Mouse (Mus musculus): Measurements from ENCODE around the gene Rps4x. TPM values are rescaled to one million over a fixed set of nuclear protein-coding genes. Genes with fewer than 3 reads are reported as not detected.
"Not testable (repeated sequence)": the region's sequence is repeated elsewhere in the genome, so short reads cannot be mapped to it uniquely, and the experiment has no call there.

Rps4x gene
- polyA plus RNA-seq (2015; fragmentation: Nextera tagmentation; extraction: Ambion mirVana), result 336 and 343 TPM in 2 replicates

DNA sequence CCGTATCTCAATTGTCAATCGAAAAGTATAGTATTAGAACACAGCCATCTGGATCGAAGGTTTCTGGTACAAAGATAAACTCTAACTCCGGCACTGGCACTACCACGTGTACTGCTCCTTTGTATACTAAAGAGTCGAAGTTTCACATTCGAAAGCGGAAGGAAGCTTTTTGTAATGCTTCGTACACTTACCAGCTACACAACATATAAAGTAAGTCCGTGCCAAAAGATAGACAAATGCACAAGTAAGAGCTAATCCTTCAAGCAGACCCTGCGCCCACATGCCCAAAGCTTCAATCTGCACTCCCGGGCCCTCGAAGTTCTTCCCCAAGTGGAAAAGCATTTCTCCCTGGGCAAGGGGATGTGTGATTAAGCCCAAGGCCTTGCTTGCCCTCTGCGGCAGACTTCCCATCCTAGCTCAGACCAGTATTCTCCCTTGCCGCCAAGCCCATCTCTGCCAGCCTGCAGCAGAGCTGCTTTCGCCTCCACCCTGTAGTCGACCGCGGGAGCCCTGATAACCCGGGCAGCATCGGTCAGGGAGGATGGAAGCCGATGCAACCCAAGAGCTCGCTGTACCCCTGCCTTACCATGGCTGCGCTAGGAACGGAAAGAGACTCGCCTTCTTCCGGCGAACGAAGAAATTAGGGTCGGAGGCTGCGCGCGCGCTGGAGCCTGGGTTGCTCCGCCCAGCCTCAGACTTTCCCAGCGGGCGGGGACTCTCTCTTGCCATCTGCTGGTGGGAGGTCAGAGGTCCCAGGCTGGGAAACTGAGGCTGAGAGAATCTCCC, at the start of gene Rps4x:
Gene Rps4x, minus strand, starts transcription at position 683 of the 786 bp plus-strand sequence.
- H3K4me2 ChIP-seq, result peak within 1 kb of the TSS; percentile 61
- H3K27me3 ChIP-seq (replicated peaks), result no peaks in the 10 kb centered on the region
- H3K4me1 ChIP-seq, result peaks cover 16% of the 10 kb centered on the region
- 0 out of 2 replicates have a peak, but pooled peaks cover 3% of the 10 kb centered on the region for H3K36me3 ChIP-seq (replicated peaks)
- peak within 1 kb of the TSS; percentile 60 for H3K9ac ChIP-seq
- peak; percentile 97 for ATAC-seq (replicated peaks)
- H3K9me3 ChIP-seq, result no peaks in the 10 kb centered on the region
- H3K27ac ChIP-seq, result peak within 1 kb of the TSS; percentile 82
- H3K4me3 ChIP-seq, result peak within 1 kb of the TSS; percentile 56
- WGBS, result 20% methylated on average over 37 of the region's 37 CpGs

DNA sequence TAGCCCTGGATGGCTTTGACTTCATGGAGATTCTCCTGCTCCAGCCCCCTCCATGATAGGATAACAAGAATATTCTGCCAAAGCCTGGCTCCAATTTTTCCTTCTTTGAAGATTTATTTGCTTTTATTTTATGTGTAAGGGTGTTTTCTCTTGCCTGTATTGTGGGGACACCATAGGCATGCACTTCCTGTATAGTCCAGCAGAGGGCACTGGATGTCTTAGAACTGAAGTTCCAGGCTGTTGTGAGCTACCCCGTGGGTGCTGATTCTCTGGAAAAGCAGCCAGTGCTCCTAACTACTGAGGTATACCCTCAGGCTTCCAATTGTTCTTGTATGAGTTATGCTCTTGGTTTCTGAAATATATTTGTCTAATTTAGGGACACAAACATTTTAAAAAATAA, 29.9 kb upstream of the Rps4x start:
- Histone ChIP-seq H3K4me3 (no peak overlapping the region), H3K4me2 (no peak overlapping the region), H3K27ac (no peak overlapping the region), H3K36me3 (replicated peaks) (no peaks in the 10 kb centered on the region), H3K4me1 (no peaks in the 10 kb centered on the region), H3K9me3 (no peaks in the 10 kb centered on the region), H3K9ac (no peak overlapping the region), H3K27me3 (replicated peaks) (no peaks in the 10 kb centered on the region)
- 24% methylated on average over 1 of the region's 1 CpGs for WGBS
- ATAC-seq (replicated peaks), result no peak

DNA sequence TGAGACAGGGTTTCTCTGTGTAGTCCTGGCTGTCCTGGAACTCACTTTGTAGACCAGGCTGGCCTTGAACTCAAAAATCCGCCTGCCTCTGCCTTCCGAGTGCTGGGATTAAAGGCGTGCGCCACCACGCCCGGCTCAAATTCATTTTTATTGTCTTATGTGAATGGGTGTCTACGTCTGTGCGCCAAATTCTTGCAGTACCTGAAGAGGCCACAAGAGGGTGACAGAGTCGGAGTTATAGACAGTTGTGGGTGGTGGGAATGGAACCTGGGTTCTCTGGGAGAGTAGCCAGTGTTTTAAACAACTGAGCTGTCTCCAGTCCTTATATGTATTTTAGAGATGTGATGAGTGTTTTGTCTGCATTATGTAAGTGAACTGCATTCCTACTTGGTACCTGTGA, 26.2 kb upstream of the Rps4x start:
- H3K4me1 ChIP-seq; H3K36me3 ChIP-seq (replicated peaks); H3K9me3 ChIP-seq; ATAC-seq (replicated peaks); H3K9ac ChIP-seq; H3K27me3 ChIP-seq (replicated peaks); H3K4me3 ChIP-seq; H3K4me2 ChIP-seq; H3K27ac ChIP-seq: not testable (repeated sequence)
- WGBS, result 44% methylated on average over 9 of the region's 9 CpGs

DNA sequence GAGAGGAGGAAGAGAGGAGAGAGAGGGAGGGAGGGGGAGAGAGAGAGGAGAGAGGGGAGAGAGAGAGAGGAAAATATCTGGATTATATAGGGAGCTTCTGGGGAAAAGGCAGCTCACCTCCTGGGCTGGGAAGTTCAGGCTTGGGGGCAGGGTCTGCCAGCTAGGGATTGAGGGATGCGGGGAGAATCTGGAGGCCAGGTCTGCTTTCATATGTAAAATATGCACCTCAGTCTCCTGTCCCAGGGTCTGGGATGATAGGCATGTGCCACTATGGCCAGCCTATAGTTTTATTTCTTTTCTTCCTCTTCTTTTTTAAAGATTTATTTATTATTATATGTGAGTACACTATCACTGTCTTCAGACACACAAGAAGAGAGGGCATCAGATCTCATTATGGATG, 1.6 kb upstream of the Rps4x start:
- no peak overlapping the region for H3K4me2 ChIP-seq
- 44% methylated on average over 1 of the region's 1 CpGs for WGBS
- no peaks in the 10 kb centered on the region for H3K27me3 ChIP-seq (replicated peaks)
- no peak overlapping the region for H3K9ac ChIP-seq
- H3K4me3 ChIP-seq, result no peak overlapping the region
- no peaks in the 10 kb centered on the region for H3K9me3 ChIP-seq
- no peak overlapping the region for H3K27ac ChIP-seq
- ATAC-seq (replicated peaks), result no peak
- H3K36me3 ChIP-seq (replicated peaks), result no peaks in the 10 kb centered on the region
- H3K4me1 ChIP-seq, result peaks cover 16% of the 10 kb centered on the region

DNA sequence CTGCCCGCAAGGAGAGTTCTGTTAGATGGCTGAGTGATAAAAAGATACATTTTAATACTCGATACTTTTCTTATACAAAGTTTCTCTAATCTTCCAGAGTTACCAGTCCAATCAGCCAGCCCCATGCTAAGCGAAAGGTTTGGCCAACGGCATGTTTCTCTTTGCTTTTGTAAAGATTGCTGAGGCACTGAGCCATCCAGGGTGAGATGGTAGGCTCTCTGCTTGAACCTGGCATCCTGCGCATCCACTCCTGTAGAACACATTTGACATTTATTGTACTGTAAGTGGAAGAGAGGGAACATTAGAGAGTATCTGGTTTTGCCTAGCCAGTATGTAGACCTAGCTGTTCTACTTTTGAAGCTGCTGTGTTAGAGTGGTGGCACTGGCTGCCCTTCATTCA, 387 bp upstream of the Rps4x start:
- no peaks in the 10 kb centered on the region for H3K27me3 ChIP-seq (replicated peaks)
- 50% methylated on average over 5 of the region's 5 CpGs for WGBS
- 0 out of 2 replicates have a peak, but pooled peaks cover 3% of the 10 kb centered on the region for H3K36me3 ChIP-seq (replicated peaks)
- no peak overlapping the region for H3K4me3 ChIP-seq
- H3K27ac ChIP-seq, result no peak overlapping the region
- H3K9me3 ChIP-seq, result no peaks in the 10 kb centered on the region
- peaks cover 16% of the 10 kb centered on the region for H3K4me1 ChIP-seq
- 0 out of 2 replicates have a peak, but pooled peaks have one; percentile 3 for ATAC-seq (replicated peaks)
- no peak overlapping the region for H3K9ac ChIP-seq
- no peak overlapping the region for H3K4me2 ChIP-seq

DNA sequence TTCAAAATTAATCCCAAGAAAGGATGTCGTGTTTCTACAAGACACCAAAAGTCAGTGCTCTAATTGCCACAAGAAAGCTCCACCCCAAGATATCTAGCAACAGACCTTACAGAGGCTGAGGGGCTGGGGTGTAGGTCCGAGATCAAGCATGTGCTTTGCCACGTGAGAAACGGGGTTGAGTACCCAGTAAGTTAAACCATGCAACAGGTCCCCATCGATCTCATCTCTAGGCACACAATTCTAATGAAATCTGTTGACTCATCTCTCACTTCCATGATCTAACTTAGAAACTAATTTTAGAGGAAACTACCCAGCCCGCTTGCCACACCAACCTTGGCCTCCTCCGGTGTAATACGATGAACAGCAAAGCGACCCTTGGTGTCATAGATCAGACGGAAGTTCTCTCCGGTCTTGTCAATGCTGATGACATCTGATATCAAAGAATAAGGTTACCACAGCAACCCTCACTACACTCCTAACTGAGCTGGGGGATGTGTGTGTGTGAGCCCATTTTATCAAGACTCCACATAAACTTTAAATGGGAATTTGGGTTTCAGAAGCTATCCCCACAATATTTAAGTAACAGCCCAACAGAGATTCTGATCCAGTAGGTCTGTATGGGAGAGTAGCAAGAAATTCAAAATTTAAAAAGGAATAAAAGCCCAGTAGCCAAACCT, 2.0 kb downstream of the Rps4x start:
- Histone ChIP-seq H3K36me3 (replicated peaks) (0 out of 2 replicates have a peak, but pooled peaks cover 3% of the 10 kb centered on the region), H3K9me3 (no peaks in the 10 kb centered on the region), H3K4me2 (peak overlapping the region; percentile 61), H3K4me3 (peak overlapping the region; percentile 11; the same call in 1 of the 2 replicates), H3K9ac (no peak overlapping the region; the same call in 1 of the 2 replicates), H3K4me1 (peaks cover 16% of the 10 kb centered on the region), H3K27me3 (replicated peaks) (no peaks in the 10 kb centered on the region), H3K27ac (no peak overlapping the region)
- no peak for ATAC-seq (replicated peaks)
- WGBS, result 45% methylated on average over 11 of the region's 11 CpGs

DNA sequence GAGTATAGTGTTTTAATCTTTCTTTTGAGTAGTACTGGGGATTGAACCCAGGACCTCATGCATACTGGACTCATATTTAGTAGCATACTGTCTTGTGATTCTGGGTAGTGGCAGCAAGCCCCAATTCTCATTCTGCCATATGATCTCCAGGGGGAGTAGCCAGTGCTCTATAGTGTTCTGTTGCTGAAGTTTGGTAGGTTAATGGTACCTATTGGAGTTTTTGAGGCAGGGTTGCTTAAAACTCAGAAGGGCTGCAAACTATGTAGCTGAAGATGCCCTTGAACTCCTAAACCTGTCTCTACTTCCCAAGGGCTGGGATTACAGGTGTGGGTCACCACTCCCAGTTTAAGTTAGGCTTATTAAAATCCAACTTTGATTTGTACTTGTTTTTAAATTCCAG, 6.6 kb downstream of the Rps4x start:
- peaks cover 11% of the 10 kb centered on the region for H3K4me1 ChIP-seq

DNA sequence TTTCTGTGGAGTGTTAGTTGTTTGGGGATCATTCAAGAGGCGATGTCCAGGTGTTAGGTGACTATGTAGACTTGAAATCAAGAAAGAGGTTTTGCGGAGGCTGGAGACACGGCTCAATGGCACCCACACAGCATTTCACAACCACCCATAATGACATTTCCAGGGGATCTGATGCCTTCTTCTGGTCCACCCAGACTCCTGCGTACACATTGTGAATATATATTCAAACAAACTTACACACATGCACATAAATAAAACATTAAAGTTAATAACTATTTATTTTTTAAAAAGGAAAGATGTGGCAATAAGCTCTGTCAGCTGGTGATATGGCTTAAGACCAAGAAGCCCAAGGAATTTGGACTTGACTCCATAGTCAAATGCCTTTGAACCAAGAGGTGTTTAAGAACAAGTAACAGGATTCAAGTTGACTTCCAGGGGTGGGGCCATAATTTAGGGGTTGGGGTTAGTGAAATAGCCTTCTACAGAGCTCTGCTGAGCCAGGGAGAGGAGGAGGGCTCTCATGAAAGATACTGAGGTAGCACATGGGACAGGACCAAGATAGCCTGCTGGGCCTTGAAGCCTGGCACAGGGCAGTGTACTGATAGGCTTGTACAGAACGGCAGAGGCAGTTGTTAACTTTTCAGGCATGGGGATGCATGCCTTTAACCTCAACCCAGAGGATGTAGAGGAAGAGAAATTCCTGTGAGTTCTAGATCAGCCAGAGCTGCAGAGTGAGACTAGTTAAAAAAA, 13.5 kb downstream of the Rps4x start:
- no peak for ATAC-seq (replicated peaks)
- 85% methylated on average over 5 of the region's 5 CpGs for WGBS

More for the DNA sequence above, 6.6 kb downstream of the Rps4x start:
- no peak overlapping the region for H3K4me2 ChIP-seq
- no peak overlapping the region for H3K4me3 ChIP-seq
- H3K9ac ChIP-seq, result no peak overlapping the region
- H3K27ac ChIP-seq, result no peak overlapping the region
- no peaks in the 10 kb centered on the region for H3K9me3 ChIP-seq
- H3K36me3 ChIP-seq (replicated peaks), result 0 out of 2 replicates have a peak, but pooled peaks cover 3% of the 10 kb centered on the region
- no peak for ATAC-seq (replicated peaks)
- H3K27me3 ChIP-seq (replicated peaks), result no peaks in the 10 kb centered on the region

DNA sequence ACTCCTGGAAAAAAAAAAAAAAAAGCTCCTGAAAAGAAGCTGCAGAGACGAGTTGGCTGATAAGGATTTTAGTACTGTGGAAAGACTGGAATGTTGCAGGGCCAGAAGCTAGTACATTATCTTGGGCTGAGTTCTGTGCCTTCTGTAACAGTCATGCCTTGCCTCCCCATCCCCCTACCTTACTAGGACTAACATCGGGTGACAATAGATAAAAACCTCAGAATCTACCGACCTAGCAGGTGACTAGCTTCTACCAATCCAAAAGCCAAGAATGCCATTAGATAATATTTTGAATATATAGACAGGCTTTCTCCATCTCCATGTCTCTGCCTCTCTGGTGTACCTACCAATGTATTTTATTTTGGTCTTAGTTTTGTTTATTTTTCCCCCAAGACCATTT, 18.3 kb downstream of the Rps4x start:
- Histone ChIP-seq H3K4me2 (no peak overlapping the region), H3K27me3 (replicated peaks) (no peaks in the 10 kb centered on the region), H3K4me1 (peaks cover 8% of the 10 kb centered on the region; the same call in 1 of the 2 replicates), H3K4me3 (no peak overlapping the region), H3K9ac (no peak overlapping the region), H3K27ac (no peak overlapping the region), H3K9me3 (no peaks in the 10 kb centered on the region), H3K36me3 (replicated peaks) (no peaks in the 10 kb centered on the region)
- no peak for ATAC-seq (replicated peaks)
- WGBS, result 67% methylated on average over 3 of the region's 3 CpGs

More for the DNA sequence above, 13.5 kb downstream of the Rps4x start:
- no peak overlapping the region for H3K9ac ChIP-seq
- no peak overlapping the region for H3K27ac ChIP-seq
- no peaks in the 10 kb centered on the region for H3K27me3 ChIP-seq (replicated peaks)
- no peaks in the 10 kb centered on the region for H3K4me1 ChIP-seq
- no peaks in the 10 kb centered on the region for H3K9me3 ChIP-seq
- H3K4me2 ChIP-seq, result no peak overlapping the region
- no peak overlapping the region for H3K4me3 ChIP-seq
- H3K36me3 ChIP-seq (replicated peaks), result no peaks in the 10 kb centered on the region

DNA sequence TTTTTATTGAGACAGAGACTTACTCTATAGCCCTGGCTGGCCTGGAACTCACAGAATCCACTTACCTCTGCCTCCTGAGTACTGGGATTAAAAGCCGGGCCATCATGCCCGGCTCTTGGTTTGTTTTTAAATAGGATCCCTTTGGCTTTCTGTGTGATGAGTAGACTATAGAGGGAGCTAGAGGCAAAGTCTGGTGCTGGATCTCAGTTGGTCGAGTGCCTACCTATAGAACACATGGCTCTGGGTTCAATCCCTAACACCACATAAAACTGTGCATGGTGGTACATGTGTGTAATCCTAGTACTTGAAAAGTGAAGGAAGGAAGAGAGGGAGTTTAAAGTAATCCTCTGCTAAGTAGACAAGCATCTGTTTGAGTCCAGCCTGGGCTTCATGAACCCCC, 19.1 kb downstream of the Rps4x start:
- H3K27ac ChIP-seq, result no peak overlapping the region
- WGBS, result 53% methylated on average over 3 of the region's 3 CpGs
- H3K9ac ChIP-seq, result no peak overlapping the region
- H3K4me2 ChIP-seq, result no peak overlapping the region
- no peaks in the 10 kb centered on the region for H3K27me3 ChIP-seq (replicated peaks)
- H3K9me3 ChIP-seq, result no peaks in the 10 kb centered on the region
- H3K4me1 ChIP-seq, result peaks cover 8% of the 10 kb centered on the region; the same call in 1 of the 2 replicates
- no peaks in the 10 kb centered on the region for H3K36me3 ChIP-seq (replicated peaks)
- no peak for ATAC-seq (replicated peaks)
- H3K4me3 ChIP-seq, result no peak overlapping the region

DNA sequence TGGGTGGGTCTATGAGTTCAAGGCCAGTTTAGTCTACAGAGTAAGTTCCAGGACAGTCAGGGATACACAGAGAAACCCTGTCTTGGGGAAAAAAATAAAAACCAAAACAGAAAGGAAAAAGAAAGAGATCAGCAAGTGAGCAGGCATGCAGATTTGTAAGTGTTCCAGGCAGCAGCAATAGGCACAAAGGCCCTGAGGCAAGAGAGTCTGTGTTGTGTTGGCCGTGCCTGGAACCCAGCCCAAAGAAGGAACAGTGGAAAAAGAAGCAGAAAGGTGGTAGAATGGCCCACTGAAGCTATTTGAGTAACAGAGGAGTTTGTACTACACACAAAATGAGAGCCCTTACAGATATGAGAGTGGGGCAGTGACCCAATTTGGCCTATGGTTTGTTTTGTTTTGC, 19.5 kb downstream of the Rps4x start:
- Histone ChIP-seq H3K9ac (no peak overlapping the region), H3K4me1 (peaks cover 8% of the 10 kb centered on the region; the same call in 1 of the 2 replicates), H3K9me3 (no peaks in the 10 kb centered on the region), H3K36me3 (replicated peaks) (no peaks in the 10 kb centered on the region), H3K27ac (no peak overlapping the region), H3K4me3 (no peak overlapping the region), H3K4me2 (no peak overlapping the region), H3K27me3 (replicated peaks) (no peaks in the 10 kb centered on the region)
- 67% methylated on average over 1 of the region's 1 CpGs for whole genome bisulfite sequencing
- no peak for ATAC-seq (replicated peaks)

DNA sequence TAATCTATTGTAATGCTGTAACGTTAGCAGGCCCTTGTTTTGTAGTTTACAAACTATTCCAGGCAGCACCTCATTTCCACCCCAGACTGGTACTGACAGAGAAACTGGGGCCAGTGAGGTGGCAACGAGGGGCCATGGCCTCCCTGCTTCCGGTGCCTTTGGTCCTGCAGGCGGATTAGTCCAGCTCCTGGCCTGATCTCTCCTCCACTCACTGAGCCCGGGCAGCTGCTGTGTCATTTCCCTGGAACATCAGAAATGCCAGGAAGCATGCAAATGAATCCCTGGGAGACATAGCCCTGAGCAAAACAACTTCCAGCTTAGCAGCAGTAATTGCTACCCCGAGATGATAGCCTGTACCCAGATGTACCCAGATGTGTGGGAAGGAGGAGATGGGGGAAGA, 22.2 kb downstream of the Rps4x start:
- H3K9ac ChIP-seq, result no peak overlapping the region
- H3K4me1 ChIP-seq, result peaks cover 8% of the 10 kb centered on the region; the same call in 1 of the 2 replicates
- peak; percentile 30; the same call in 1 of the 2 replicates for ATAC-seq (replicated peaks)
- H3K27ac ChIP-seq, result peak overlapping the region; percentile 58
- H3K27me3 ChIP-seq (replicated peaks), result no peaks in the 10 kb centered on the region
- no peak overlapping the region for H3K4me3 ChIP-seq
- no peaks in the 10 kb centered on the region for H3K36me3 ChIP-seq (replicated peaks)
- H3K9me3 ChIP-seq, result no peaks in the 10 kb centered on the region
- H3K4me2 ChIP-seq, result no peak overlapping the region
- WGBS, result 30% methylated on average over 6 of the region's 6 CpGs
